Mouse (Mus musculus): Measurements from ENCODE around the gene Olfr92. TPM values are rescaled to one million over a fixed set of nuclear protein-coding genes. Genes with fewer than 3 reads are reported as not detected.
"Not testable (repeated sequence)": the region's sequence is repeated elsewhere in the genome, so short reads cannot be mapped to it uniquely, and the experiment has no call there.

Olfr92 gene
- not detected in 2 replicates for polyA plus RNA-seq (2015; fragmentation: Nextera tagmentation; extraction: Ambion mirVana)

DNA sequence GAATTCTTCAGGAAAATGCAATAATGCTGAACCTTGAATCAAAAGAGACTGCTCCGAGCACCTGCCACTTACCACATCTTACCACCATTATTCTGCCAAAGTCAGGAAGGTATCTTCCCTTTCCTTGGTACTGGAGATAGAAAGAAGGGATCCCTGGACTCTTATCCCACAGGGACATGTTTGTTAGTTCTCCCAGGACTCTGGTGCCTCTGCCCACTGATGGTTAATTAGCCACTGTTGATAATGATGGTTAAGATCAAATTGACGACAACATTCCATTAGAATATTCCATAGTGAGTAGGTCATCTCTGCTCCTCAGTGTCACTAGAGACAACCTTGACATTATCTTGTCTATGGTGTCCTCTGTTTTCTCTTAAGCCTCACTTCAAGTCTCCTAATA is at the start of gene Olfr92:
Gene Olfr92, minus strand, starts transcription at position 101 of the 400 bp plus-strand sequence.
- no peak for ATAC-seq (replicated peaks; ENCODE audit: low FRiP score)
- H3K4me1 ChIP-seq: no peaks in the 10 kb centered on the region
- H3K4me3 ChIP-seq (replicated peaks): no peak within 1 kb of the TSS
- H3K4me2 ChIP-seq: no peak within 1 kb of the TSS
- H3K27ac ChIP-seq: no peak within 1 kb of the TSS
- H3K9me3 ChIP-seq (replicated peaks): no peaks in the 10 kb centered on the region
- H3K9ac ChIP-seq: no peak within 1 kb of the TSS
- no peaks in the 10 kb centered on the region for H3K36me3 ChIP-seq
- no peaks in the 10 kb centered on the region for H3K27me3 ChIP-seq
- 86% methylated on average over 2 of the region's 2 CpGs for WGBS

DNA sequence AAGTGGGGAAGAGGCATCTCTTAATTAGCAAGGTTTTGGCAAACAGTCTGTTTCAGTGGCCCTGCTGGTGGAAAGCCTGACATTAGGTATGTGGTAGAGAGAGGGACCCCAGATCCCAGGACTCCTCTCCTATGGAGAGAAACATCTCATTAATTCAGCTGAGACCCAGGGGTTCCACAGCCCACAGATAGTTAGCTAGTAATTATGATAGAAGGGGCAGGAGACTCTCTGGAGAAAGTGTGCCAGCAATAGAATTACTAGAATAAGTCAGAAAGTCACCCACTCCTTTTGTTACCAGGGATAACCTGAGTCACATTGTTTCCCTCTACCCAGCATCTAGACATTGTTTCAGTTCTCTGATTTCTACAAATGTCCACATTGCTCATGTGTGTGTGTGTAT is 41.5 kb upstream of the Olfr92 start, which contains the start of gene Olfr93:
Gene Olfr93, minus strand, starts transcription at position 101 of the 400 bp plus-strand sequence.
- Histone ChIP-seq H3K4me1 (no peaks in the 10 kb centered on the region), H3K27me3 (no peaks in the 10 kb centered on the region), H3K9me3 (replicated peaks) (no peaks in the 10 kb centered on the region), H3K9ac (no peak within 1 kb of the TSS), H3K36me3 (no peaks in the 10 kb centered on the region), H3K4me2 (no peak within 1 kb of the TSS), H3K4me3 (replicated peaks) (no peak within 1 kb of the TSS), H3K27ac (no peak within 1 kb of the TSS)
- ATAC-seq (replicated peaks; ENCODE audit: low FRiP score): no peak

DNA sequence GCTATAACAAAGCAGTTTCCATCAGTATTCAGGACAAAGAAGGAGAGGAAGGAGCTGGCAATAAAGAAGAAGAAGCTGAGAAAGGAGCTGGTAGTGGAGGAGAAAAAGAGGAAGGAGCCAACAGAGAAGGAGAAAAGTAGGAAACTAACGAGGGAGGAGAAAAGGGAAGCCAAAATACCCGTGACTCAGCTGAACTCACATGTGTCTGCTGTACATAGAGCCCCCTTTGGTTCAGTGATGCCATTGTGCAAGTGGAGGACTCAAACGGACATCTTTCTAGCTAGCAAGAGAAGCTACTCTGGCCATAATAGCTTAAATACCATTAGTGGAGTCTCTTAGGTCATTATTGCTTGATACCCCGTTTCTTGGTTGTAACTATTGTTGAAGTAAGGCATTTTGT is 11.5 kb upstream of the Olfr92 start:
- H3K4me3 ChIP-seq (replicated peaks); H3K9me3 ChIP-seq (replicated peaks); H3K27me3 ChIP-seq; H3K9ac ChIP-seq; H3K4me2 ChIP-seq; H3K27ac ChIP-seq; H3K4me1 ChIP-seq; ATAC-seq (replicated peaks; ENCODE audit: low FRiP score); H3K36me3 ChIP-seq: not testable (repeated sequence)
- 63% methylated on average over 4 of the region's 4 CpGs for WGBS

DNA sequence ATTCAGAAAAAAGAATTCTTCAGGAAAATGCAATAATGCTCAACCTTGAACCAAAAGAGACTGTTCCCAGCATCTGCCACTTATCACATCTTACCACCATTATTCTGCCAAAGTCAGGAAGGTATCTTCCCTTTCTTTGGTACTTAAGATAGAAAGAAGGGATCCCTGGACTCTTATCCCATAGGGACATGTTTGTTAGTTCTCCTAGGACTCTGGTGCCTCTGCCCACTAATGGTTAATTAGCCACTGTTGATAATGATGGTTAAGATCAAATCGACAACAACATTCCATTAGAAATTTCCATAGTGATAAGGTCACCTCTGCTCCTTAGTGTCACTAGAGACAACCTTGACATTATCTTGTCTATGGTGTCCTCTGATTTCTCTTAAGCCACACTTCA is 21.7 kb downstream of the Olfr92 start, which contains the start of gene Olfr91:
Gene Olfr91, minus strand, starts transcription at position 101 of the 400 bp plus-strand sequence.
- no peak within 1 kb of the TSS for H3K9ac ChIP-seq
- H3K27ac ChIP-seq: no peak within 1 kb of the TSS
- no peaks in the 10 kb centered on the region for H3K4me1 ChIP-seq
- no peak within 1 kb of the TSS for H3K4me3 ChIP-seq (replicated peaks)
- H3K9me3 ChIP-seq (replicated peaks): no peaks in the 10 kb centered on the region
- 97% methylated on average over 1 of the region's 1 CpGs for WGBS
- no peak for ATAC-seq (replicated peaks; ENCODE audit: low FRiP score)
- no peak within 1 kb of the TSS for H3K4me2 ChIP-seq
- H3K36me3 ChIP-seq: no peaks in the 10 kb centered on the region
- H3K27me3 ChIP-seq: no peaks in the 10 kb centered on the region

DNA sequence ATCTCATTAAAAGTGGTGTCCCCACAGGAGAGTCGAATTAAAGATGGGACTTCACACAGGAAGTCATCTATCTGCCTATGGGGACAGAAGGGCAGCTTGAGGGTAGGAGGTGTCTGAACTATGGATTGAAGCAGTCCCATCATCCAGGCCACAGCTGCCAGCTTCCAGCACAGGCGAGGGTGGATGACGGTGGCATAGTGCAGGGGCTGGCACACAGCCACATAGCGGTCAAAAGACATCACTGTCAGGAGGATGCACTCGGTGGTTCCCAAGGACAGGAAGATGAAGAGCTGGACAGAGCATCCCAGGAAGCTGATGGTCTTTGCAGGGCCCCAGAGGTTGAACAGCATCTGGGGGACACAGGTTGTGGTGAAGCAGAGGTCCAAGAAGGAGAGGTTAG is 26.6 kb downstream of the Olfr92 start:
- ATAC-seq (replicated peaks; ENCODE audit: low FRiP score): no peak
- WGBS: 74% methylated on average over 5 of the region's 5 CpGs

DNA sequence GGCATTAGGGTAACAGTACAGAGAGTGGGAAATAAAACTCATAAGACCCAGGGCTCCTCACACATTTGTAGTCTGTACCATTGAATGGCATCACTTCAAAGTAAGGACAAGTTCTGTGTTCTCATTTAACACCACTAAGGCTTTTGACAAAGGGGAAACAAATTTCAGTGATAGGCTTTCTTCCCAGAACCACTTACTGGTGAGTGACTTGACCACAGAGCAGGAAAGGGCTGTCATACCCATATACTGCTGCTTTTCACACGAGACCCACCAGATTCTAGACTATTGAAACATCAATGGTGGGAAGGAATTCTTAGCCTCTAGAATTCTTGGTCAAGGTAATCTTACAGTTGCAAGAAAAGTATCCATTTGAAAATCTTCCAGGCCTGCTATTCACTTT is 27.7 kb downstream of the Olfr92 start:
- Histone ChIP-seq H3K27me3 (no peaks in the 10 kb centered on the region), H3K27ac (no peak overlapping the region), H3K4me1 (no peaks in the 10 kb centered on the region), H3K4me3 (replicated peaks) (no peak overlapping the region), H3K36me3 (no peaks in the 10 kb centered on the region), H3K9ac (no peak overlapping the region), H3K4me2 (no peak overlapping the region), H3K9me3 (replicated peaks) (no peaks in the 10 kb centered on the region)
- no peak for ATAC-seq (replicated peaks; ENCODE audit: low FRiP score)
- WGBS: 74% methylated on average over 1 of the region's 1 CpGs

More for the DNA sequence above, 26.6 kb downstream of the Olfr92 start:
- Histone ChIP-seq H3K9me3 (replicated peaks) (no peaks in the 10 kb centered on the region), H3K36me3 (no peaks in the 10 kb centered on the region), H3K27me3 (no peaks in the 10 kb centered on the region), H3K27ac (no peak overlapping the region), H3K4me3 (replicated peaks) (no peak overlapping the region), H3K9ac (no peak overlapping the region), H3K4me1 (no peaks in the 10 kb centered on the region), H3K4me2 (no peak overlapping the region)

DNA sequence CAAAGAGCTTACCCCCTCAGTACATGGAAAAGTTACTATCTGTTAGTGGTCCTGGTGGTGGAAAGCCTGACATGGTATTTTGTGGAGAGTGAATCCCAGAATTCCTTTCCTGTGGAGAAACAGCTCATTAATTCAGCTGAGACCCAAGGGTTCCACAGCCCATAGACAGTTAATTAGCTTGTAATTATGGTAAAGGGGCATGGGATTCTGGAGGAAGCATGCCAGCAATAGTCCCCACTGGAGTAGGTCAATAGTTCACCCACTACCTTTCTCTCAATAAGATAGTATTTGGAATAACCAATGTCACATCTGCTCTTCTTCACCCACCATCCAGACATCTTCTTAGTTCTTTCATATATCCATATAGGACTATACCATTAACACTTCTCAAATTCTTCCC is 31.5 kb downstream of the Olfr92 start, which contains the start of gene Olfr90:
Gene Olfr90, minus strand, starts transcription at position 101 of the 400 bp plus-strand sequence.
- Histone ChIP-seq H3K9me3 (replicated peaks) (no peaks in the 10 kb centered on the region), H3K27me3 (no peaks in the 10 kb centered on the region), H3K36me3 (no peaks in the 10 kb centered on the region), H3K4me2 (no peak within 1 kb of the TSS), H3K27ac (no peak within 1 kb of the TSS), H3K4me3 (replicated peaks) (no peak within 1 kb of the TSS), H3K9ac (no peak within 1 kb of the TSS), H3K4me1 (no peaks in the 10 kb centered on the region)
- ATAC-seq (replicated peaks; ENCODE audit: low FRiP score): no peak

DNA sequence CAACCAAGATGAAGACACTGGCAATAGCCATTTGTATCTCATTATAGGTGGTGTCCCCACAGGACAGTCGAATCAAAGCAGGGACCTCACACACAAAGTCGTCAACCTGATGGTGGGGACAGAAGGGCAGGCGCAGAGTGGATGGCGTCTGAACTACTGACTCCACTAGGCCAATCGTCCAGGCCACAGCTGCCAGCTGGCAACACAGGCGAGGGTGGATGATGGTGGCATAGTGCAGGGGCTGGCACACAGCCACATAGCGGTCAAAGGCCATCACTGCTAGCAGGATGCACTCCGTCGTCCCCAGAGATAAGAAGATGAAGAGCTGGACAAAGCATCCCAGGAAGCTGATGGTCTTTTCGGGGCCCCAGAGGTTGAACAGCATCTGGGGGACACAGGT is 34.3 kb downstream of the Olfr92 start:
- WGBS: 72% methylated on average over 10 of the region's 10 CpGs
- no peak for ATAC-seq (replicated peaks; ENCODE audit: low FRiP score)

DNA sequence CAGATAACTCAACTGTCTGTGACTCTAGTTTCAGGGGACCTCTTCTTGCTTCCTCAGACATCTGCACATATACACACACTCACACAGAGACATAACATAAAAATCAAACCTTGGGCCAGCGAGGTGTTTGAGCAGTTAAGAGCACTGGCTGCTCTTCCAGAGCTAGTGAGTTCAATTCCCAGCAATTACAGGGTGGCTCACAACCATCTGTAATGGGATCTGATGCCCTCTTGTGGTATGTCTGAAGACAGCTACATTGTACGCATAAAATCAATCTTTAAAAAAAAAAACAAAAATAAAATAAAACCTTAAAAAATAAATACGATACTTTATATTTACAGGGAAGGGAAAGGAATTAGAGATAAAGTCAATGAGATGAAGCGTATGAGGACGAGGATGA is 35.3 kb downstream of the Olfr92 start:
- Histone ChIP-seq H3K9me3 (replicated peaks) (no peaks in the 10 kb centered on the region), H3K4me3 (replicated peaks) (no peak overlapping the region), H3K9ac (no peak overlapping the region), H3K4me2 (no peak overlapping the region), H3K36me3 (no peaks in the 10 kb centered on the region), H3K27ac (no peak overlapping the region), H3K4me1 (0 out of 2 replicates have a peak, but pooled peaks cover 3% of the 10 kb centered on the region), H3K27me3 (no peaks in the 10 kb centered on the region)
- no peak for ATAC-seq (replicated peaks; ENCODE audit: low FRiP score)
- 68% methylated on average over 5 of the region's 5 CpGs for WGBS

More for the DNA sequence above, 34.3 kb downstream of the Olfr92 start:
- H3K9me3 ChIP-seq (replicated peaks): no peaks in the 10 kb centered on the region
- no peak overlapping the region for H3K4me3 ChIP-seq (replicated peaks)
- no peak overlapping the region for H3K9ac ChIP-seq
- no peak overlapping the region for H3K27ac ChIP-seq
- H3K36me3 ChIP-seq: no peaks in the 10 kb centered on the region
- no peaks in the 10 kb centered on the region for H3K27me3 ChIP-seq
- H3K4me2 ChIP-seq: no peak overlapping the region
- H3K4me1 ChIP-seq: no peaks in the 10 kb centered on the region

DNA sequence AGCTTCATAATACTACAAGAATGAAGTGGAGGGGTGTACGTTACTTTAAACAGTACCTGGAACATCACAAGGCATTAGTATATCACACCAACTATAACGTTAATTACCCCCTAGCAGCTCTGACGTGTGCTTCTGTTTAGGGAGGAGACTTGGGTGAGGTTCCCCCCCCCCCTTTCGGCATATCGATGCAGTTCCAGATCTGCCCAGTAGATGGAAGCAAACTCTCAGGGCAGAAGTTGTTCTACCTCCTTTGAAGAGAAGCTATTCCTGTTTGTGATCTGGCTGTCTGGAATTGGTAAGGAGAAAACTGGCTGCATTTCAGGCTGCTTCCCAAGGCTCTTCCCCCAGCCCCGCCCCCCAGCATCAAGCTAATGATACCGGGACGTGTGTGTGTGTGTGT is 36.6 kb downstream of the Olfr92 start:
- Histone ChIP-seq H3K27me3 (no peaks in the 10 kb centered on the region), H3K9ac (no peak overlapping the region), H3K4me3 (replicated peaks) (no peak overlapping the region), H3K9me3 (replicated peaks) (no peaks in the 10 kb centered on the region), H3K4me2 (no peak overlapping the region), H3K4me1 (0 out of 2 replicates have a peak, but pooled peaks cover 3% of the 10 kb centered on the region), H3K36me3 (no peaks in the 10 kb centered on the region), H3K27ac (no peak overlapping the region)
- whole genome bisulfite sequencing: 3% methylated on average over 8 of the region's 8 CpGs
- peak; percentile 68 for ATAC-seq (replicated peaks; ENCODE audit: low FRiP score)

DNA sequence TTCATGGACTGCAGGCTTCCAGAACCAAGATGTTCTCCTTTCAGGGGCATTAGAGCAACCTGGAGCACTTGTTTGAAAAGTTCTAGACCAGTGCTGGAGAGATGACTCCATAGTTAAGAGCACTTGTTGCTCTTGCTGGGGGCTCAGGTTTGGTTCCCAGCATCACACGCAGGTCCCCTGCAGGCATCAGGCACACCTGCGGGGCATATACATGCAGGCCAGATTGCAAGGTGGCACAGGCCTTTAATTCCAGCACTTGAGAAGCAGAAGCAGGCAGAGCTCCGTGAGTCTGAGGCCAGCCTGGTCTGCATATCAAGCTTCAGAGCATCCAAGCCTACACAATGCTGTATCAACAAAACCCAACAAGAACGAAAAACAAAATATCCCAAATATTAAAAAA is 38.2 kb downstream of the Olfr92 start:
- Histone ChIP-seq H3K27ac (no peak overlapping the region), H3K27me3 (no peaks in the 10 kb centered on the region), H3K36me3 (peaks cover 4% of the 10 kb centered on the region; the same call in 1 of the 2 replicates), H3K4me3 (replicated peaks) (no peak overlapping the region), H3K9ac (no peak overlapping the region), H3K4me2 (no peak overlapping the region), H3K4me1 (0 out of 2 replicates have a peak, but pooled peaks cover 3% of the 10 kb centered on the region), H3K9me3 (replicated peaks) (no peaks in the 10 kb centered on the region)
- 88% methylated on average over 4 of the region's 4 CpGs for WGBS
- ATAC-seq (replicated peaks; ENCODE audit: low FRiP score): no peak

DNA sequence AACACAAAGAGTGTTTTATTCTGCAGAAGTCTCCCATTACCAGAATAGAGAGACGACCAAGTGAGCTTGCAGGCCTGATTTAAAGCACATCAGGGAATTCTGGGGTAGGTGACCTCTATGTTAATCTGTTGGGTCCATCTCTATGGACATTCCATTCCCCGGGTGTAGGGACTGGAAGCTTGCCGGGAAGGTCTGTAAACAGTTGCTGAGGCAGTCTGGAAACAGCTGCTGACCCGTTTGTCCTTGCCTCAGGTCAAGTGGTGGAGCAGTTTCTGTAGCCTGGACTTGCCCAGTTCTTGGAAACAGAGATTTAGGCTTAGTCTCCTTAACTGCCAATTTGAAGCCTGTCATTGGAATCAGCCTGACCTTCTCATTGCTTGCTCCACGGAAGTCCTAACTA is 39.8 kb downstream of the Olfr92 start:
- H3K27me3 ChIP-seq: no peaks in the 10 kb centered on the region
- WGBS: 17% methylated on average over 5 of the region's 5 CpGs

DNA sequence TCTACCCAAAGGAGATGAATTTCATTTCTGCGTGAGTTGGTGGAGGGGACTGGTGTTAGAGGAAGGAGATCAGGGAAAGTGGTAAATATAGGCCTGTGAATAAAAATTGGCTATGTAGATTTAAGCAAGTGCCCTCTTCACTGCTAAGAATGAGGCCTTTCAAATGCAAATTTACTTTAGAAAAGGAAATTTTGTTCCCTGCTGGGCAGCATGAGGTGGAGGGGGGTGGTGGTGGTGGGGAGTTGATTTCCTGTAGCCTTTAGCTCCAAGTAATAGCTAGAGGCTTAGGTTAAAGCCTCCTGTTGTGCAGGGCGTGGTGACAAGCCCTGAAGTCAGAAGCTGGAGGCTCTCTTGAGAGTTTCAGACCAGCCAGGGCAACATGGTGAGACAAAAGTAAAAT is 40.9 kb downstream of the Olfr92 start:
- Histone ChIP-seq H3K9ac (no peak overlapping the region), H3K27ac (no peak overlapping the region), H3K27me3 (no peaks in the 10 kb centered on the region), H3K4me3 (replicated peaks) (no peak overlapping the region), H3K4me2 (no peak overlapping the region), H3K4me1 (0 out of 2 replicates have a peak, but pooled peaks cover 3% of the 10 kb centered on the region), H3K36me3 (peaks cover 19% of the 10 kb centered on the region), H3K9me3 (replicated peaks) (no peaks in the 10 kb centered on the region)
- ATAC-seq (replicated peaks; ENCODE audit: low FRiP score): no peak
- 35% methylated on average over 2 of the region's 2 CpGs for WGBS

More for the DNA sequence above, 39.8 kb downstream of the Olfr92 start:
- H3K9me3 ChIP-seq (replicated peaks): no peaks in the 10 kb centered on the region
- no peak overlapping the region for H3K4me2 ChIP-seq
- no peak overlapping the region for H3K9ac ChIP-seq
- peaks cover 10% of the 10 kb centered on the region for H3K36me3 ChIP-seq
- H3K4me3 ChIP-seq (replicated peaks): no peak overlapping the region
- no peak overlapping the region for H3K27ac ChIP-seq
- 0 out of 2 replicates have a peak, but pooled peaks cover 3% of the 10 kb centered on the region for H3K4me1 ChIP-seq
- ATAC-seq (replicated peaks; ENCODE audit: low FRiP score): no peak
